Mouse (Mus musculus) kidney, adult 18-20 months (tissue): ENCODE measurements around the gene Rybp.
A peak's percentile ranks its signal among the peaks of the same experiment; 100 is the strongest.

Experiments
- DNase-seq: peaks from one replicate; pipeline ENCODE4 v3.0.0; 2021

The Rybp gene

DNA sequence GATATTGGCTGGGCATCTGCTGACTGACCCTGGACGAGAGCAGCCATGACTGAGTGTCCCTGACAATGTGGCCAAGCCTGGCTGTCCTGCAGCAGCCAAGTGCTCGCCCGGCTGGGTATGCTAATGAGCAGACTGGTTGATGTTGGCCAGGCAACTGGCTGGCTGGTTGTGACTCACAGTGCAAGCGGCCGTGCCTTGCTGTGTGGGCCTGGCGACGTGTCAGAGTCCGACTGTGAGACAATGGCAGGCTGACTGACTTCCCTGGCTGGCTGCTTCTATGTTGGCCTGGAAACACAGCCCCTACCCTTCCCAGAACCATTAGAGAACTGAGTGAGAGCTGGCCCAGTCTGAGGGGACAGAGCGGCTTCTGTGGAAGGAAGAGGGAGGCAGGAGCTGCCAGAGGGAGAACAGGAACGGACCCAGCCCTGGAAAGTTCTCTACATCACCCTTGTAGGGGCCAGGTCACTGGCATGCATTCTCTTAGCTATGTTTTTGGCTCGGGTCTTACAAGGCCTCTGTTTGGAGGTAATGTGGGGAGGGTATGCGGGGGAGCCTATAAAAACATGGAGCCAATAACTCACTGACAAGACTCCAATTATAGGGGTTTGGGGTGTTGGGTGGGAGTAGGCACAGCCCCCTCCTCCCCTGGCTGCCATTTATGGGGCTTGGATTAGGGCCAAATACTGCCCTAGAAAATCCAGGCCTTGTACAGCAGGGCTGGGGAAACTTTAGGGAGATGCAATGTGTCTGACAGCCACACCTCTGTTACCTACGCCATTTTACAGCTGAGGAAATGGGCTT is 68.5 kb downstream of the Rybp start:
- DNase-seq: peak; percentile 56

DNA sequence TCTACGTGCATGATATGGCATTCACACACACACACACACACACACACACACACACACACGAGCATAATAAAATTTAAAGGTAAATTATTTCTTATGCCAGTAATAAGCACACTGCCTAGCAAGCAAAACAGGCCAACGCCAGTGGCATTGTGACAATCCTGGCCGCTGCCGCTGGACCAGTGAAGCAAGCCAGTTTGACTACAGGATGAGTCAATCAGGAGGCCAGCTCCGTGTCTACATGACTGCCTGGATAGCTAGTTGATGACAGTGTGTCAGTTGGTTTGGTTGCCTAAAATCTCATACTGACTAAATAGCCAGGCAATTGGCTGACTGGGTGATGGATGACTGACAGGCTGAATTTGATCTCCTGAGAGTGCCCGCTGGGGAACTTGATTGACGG is 69.8 kb downstream of the Rybp start:
- DNase-seq: no peak

GRCm38 (mm10) chr6:100216945-100217344 is 70.3 kb downstream of the Rybp start:
- no peak for DNase-seq

DNA sequence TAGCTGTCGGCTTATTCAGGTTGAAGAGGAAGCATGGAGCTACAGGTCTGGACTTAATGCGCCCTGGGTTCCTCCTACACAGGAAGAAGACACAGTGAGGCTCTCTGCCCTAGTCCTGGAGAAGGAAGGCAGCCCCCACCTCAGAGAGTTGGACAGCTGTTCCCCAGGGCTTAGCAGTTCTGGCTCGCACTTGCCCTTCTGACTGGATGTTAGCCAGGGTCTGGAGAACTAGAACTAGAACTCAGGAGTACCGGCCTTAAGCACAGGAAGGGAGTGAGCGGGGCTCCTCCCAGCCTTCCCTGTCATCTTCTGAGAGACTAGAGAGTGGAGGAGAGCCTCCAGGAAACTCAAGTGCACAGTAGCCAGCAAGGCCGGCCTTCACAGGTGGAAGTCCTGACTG is 71.5 kb downstream of the Rybp start:
- no peak for DNase-seq

- no peak for DNase-seq
These were observed 73.0 kb downstream of the Rybp start for GRCm38 (mm10) chr6:100214132-100214913.

- no peak for DNase-seq
These were observed 73.7 kb downstream of the Rybp start for GRCm38 (mm10) chr6:100213596-100213995.

GRCm38 (mm10) chr6:100212820-100213219 is 74.5 kb downstream of the Rybp start:
- no peak for DNase-seq

DNA sequence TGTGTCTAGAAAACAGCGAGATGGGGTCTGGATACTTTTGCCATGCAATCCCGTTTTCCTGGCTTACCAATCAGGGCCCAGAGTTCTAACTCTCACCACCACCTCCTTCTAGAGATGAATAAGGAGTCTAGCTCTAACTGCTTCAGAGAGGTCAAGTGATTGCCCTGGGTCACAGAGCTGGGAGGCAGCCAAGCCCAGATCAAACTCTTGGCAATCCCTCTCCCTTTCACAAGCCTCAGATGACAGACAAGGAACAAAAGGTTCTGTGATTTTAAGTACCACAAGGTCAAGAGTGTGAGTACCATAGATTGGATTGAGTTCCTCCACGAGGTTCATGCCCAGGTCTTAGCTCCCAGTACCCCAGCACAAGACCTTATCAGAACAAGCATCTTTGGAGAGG is 75.6 kb downstream of the Rybp start:
- DNase-seq: no peak

DNA sequence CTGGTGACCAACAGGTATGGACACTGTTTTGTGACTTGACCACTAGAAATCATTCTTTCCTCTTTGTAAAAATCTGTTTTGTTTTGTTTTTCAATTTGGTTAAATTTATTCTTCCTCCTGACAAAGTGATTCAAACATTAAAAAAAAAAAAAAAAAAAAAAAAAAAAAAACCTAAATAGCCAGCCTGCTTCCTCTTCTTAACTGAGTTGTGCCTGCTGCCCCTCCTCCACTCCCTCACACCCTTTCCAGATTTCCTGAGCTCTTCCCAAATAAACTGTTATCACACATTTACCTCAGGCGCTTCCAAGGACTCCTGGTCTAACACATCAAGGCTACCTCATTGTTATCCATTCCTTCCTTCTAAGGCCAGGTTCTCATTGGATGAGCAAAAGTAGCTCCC is 76.8 kb downstream of the Rybp start:
- no peak for DNase-seq

- DNase-seq: peak; percentile 38
These were observed 80.5 kb downstream of the Rybp start for GRCm38 (mm10) chr6:100206741-100207275.

DNA sequence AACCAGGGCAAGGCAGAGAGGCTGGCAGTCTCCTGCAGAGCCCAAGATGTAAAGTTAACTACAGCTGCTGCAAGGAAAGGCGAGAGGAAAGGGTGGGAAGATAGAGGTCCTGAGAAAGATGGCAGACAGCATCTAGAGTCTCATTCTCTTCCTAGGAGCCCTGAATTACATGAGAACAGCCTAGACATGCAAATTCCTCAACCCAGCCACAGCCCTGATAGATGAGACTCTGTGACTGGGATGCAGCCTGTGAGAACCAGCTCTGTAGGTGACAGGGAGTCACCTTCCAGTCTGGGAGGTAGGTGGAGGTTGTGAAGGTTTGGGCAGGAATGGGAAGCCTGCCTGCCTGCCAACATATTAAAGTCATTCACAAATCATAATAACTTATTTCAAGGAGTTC is 81.0 kb downstream of the Rybp start:
- DNase-seq: no peak

- peak; percentile 83 for DNase-seq
These were observed 82.8 kb downstream of the Rybp start for GRCm38 (mm10) chr6:100204436-100204835.

GRCm38 (mm10) chr6:100203492-100203891 is 83.8 kb downstream of the Rybp start:
- no peak for DNase-seq

DNA sequence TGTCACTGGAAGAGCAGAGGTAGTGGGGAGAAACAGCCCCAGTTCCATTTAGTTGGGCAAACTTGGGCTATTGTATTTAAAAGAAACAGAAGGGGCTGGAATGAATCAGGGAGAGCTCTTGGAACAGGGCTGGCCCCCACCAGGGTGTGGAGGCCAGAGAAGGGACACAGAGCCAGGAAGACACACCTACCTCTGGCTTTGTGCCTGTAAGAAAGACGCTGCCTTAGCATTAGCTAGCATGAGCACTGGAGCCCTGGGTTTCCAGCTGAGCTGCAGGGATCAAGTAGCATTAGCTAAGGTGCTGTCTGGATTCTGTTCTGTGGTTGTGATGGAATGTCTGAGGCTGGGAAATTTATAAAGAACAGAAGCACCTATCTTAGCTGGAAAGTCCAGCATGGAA is 85.2 kb downstream of the Rybp start:
- no peak for DNase-seq

DNA sequence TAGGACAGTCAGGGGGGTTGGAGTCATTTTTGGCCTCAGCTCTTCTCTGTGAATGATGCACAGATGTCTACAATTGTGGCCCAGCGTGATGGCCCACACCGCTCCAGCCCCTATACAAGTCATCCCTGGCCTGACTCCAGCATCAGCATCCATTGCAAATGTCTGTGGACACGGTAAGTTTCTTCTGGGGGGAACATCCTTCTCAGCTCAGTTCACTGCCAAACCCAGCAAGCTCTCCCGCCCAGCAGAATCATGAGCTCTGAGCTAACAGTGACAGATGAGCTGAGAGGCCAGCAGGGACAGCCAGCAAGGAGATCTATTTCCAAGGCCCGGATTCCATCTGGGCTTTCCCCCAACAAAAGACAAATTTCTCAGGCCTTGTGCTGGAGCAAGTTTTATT is 90.2 kb downstream of the Rybp start:
- DNase-seq: no peak

DNA sequence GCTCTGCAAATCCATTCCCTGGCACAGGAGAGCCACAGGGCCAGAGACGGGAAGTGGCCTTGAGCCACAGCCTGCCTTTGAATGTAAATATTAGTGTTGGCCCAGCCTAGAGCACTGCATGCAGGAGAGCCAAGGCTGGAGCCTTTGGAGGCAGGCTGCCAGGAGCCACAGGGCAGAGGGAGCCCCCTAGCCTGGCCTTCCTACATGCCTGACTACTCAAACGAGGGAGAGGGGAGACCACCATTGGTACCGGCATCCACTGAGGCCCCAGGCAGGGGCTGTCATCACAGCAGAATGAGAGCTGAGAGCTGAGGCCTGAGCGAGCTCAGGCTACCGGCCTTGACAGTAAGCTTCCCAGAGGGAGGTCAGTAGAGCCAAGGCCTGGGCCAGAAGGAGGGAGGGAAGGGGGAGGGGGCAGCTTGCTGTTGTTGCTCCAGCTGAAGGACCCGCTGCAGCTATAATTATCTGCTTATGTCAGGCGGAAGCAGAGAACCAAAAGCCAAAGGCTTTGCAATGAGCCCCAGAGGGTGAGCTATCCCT is 91.3 kb downstream of the Rybp start:
- DNase-seq: peak; percentile 29

- no peak for DNase-seq
These were observed 92.2 kb downstream of the Rybp start for GRCm38 (mm10) chr6:100195091-100195490.

DNA sequence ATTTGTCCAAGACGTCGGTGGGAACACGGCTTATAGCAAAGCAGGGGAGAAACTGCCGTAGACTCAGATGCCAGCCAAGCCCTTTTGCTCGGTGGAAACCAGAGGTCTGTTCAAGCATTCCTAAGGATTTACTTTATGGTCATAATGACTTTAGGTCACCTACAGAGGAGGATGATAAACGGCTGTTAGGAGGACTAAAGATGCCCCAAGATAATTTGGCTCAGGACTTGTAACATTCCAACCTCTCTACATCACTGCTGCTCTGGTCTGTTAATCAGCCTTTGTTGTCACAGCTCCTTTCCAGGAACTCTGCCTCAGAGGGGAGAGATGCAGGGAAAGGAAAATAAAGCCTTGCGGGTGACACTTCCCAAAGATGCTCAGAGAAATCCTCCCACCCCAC is 93.5 kb downstream of the Rybp start:
- DNase-seq: no peak

GRCm38 (mm10) chr6:100192691-100193229 is 94.5 kb downstream of the Rybp start:
- no peak for DNase-seq

GRCm38 (mm10) chr6:100190803-100191559 is 96.3 kb downstream of the Rybp start:
- no peak for DNase-seq

GRCm38 (mm10) chr6:100190310-100190709 is 97.0 kb downstream of the Rybp start:
- DNase-seq: no peak

DNA sequence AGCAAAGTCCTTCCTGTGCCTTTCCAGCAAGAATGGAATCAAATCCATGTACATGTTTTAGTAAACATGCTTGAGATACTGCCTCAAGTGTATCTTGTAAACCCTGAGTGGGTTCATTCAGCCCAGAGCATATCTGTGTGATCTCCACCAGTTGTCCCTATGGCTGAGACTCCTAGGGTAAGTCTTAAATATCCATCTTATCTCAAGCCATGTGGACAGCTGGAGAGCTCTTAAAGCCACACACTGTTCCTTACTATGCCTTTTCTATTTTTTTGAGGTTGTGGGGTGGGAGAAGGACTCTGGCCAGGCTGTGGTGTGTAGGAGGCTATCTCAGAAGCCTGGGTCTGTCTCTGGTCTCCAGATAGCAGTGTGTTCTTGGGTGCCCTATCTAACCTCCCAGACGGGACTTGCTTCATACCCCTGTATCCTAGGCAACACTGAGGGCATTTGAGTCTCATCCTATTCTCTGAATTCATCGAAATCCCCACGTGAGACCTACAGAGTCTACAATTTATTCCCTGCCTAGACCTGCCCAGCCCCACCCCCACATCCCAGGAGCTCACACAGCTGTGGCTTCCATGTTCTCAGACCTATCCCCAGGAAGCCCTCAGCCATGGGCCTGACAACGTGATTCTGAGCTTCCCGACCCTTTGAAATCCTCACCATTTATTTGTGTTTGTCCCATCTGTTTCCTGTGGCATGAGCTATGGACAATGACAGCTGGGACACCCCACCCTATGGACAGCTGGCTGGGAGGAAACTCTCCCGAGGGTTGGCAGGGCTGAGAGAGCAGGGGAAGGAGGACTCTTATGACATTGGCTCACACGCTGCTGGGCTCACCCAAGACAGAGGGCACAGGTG is 98.2 kb downstream of the Rybp start:
- DNase-seq: no peak
